Mouse (Mus musculus) left cerebral cortex, postnatal 10 days (tissue): Measurements from ENCODE around the gene Zscan26. TPM values are rescaled to one million over a fixed set of nuclear protein-coding genes. Genes with fewer than 3 reads are reported as not detected.

Experiments
- DNase-seq, 2 experiments: peaks; one replicate each; pipeline ENCODE4 v3.0.0; 2021 to 2022; ENCODE audit warnings: low spot score in 2 of 2, mixed read lengths in 1 of 2; ENCODE audit errors: extremely low spot score in 1 of 2
- intact Hi-C: fragments of 180-260 bp; cut with DNase I; formaldehyde crosslinking; loops from one replicate; pipeline ENCODE4 v1.15.1; 2025
- total RNA-seq, 2 experiments: library from RNA; stranded (reverse); gene quantifications; 2 replicates each; pipeline ENCODE4 v1.2.3; 2021

The Zscan26 gene
- total RNA-seq, 2 experiments from 2014 or later, result 27.6 to 30.0 TPM

GRCm38 (mm10) chr13:21440503-21441206, 12.9 kb downstream of the Zscan26 start, which contains the start of gene Pgbd1:
Gene Pgbd1 (minus strand): TSS chr13:21441058.
- DNase-seq, result peak; percentile 63 to 86
- intact Hi-C loops, result no loop called here

GRCm38 (mm10) chr13:21435476-21435875, 18.1 kb downstream of the Zscan26 start:
- intact Hi-C loops, result no loop called here
- DNase-seq, result no peak

- intact Hi-C loops, result no loop called here
- DNase-seq, result no peak
These were observed 25.9 kb downstream of the Zscan26 start for GRCm38 (mm10) chr13:21427631-21428030.

- no peak for DNase-seq
These were observed 30.2 kb downstream of the Zscan26 start for GRCm38 (mm10) chr13:21423301-21423700.

GRCm38 (mm10) chr13:21418865-21419264, 34.7 kb downstream of the Zscan26 start:
- intact Hi-C loops, result no loop called here
- DNase-seq, result no peak

More at GRCm38 (mm10) chr13:21423301-21423700, 30.2 kb downstream of the Zscan26 start:
- intact Hi-C loops, result no loop called here

GRCm38 (mm10) chr13:21417298-21418010, 36.1 kb downstream of the Zscan26 start:
- intact Hi-C loops, result no loop called here
- DNase-seq, result no peak

GRCm38 (mm10) chr13:21415750-21416149, 37.8 kb downstream of the Zscan26 start:
- DNase-seq, result no peak
- intact Hi-C loops, result no loop called here

- intact Hi-C loops, result no loop called here
- DNase-seq, result no peak
These were observed 38.3 kb downstream of the Zscan26 start for GRCm38 (mm10) chr13:21415266-21415665.

GRCm38 (mm10) chr13:21414231-21415212, 39.0 kb downstream of the Zscan26 start:
- intact Hi-C loops, result no loop called here
- DNase-seq, result no peak

- intact Hi-C loops, result no loop called here
- no peak for DNase-seq
These were observed 44.6 kb downstream of the Zscan26 start for GRCm38 (mm10) chr13:21408805-21409459.

- DNase-seq, result peak; percentile 89 to 90
- intact Hi-C loops, result no loop called here
These were observed 45.3 kb downstream of the Zscan26 start for GRCm38 (mm10) chr13:21407969-21408804.

- intact Hi-C loops, result no loop called here
- DNase-seq, result no peak
These were observed 46.2 kb downstream of the Zscan26 start for GRCm38 (mm10) chr13:21407341-21407740.

- DNase-seq, result no peak
- intact Hi-C loops, result loop anchor here (5.0 kb wide), 2 partner anchors 41 to 49 kb away; partner anchors contain the start of genes Zscan12 and Zscan26
These were observed 50.7 kb downstream of the Zscan26 start for GRCm38 (mm10) chr13:21402848-21403247.

- intact Hi-C loops, result loop anchor here (5.0 kb wide), 2 partner anchors 40 to 50 kb away; partner anchors contain the start of genes Zscan12 and Zscan26
- peak; percentile 65 to 92 for DNase-seq
These were observed 51.2 kb downstream of the Zscan26 start, which contains the start of gene Zkscan3 for GRCm38 (mm10) chr13:21402287-21402846. Gene Zkscan3 (minus strand): TSS chr13:21402755.

- intact Hi-C loops, result loop anchor here (5.0 kb wide), 2 partner anchors 39 to 51 kb away; partner anchors contain the start of genes Zscan12 and Zscan26
- DNase-seq, result no peak
These were observed 51.8 kb downstream of the Zscan26 start for GRCm38 (mm10) chr13:21401636-21402286.

GRCm38 (mm10) chr13:21401166-21401565, 52.4 kb downstream of the Zscan26 start:
- DNase-seq, result no peak
- intact Hi-C loops, result loop anchor here (5.0 kb wide), 2 partner anchors 39 to 51 kb away; partner anchors contain the start of genes Zscan12 and Zscan26
